Mouse (Mus musculus): ENCODE data around the gene Mup20.
"Not testable (repeated sequence)": the region's sequence is repeated elsewhere in the genome, so short reads cannot be mapped to it uniquely, and the experiment has no call there.

Gene Mup20

DNA sequence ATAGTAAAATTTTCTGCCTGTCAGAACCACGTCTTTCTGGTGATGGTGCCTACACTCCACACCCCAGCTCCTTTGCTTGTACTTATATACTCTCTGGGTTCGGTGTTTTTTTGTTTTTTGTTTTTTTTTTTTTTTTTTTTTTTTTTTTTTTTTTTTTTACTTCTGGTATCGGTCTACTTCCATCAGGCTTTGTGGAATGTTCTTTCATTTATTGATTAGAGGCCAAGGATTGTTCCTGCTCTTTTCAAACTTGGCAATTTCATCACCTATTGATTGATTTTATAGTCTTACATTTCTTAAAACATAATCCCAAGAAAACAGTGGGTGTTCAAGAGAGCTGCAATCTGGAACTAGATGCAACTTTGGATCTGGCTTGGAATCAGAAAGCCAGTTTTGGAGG, at the start of gene Mup20:
Mup20 (minus strand) TSS at position 101 of the 400 bp plus-strand sequence.
- not testable (repeated sequence) for ATAC-seq (ENCODE audit: insufficient number of reproducible peaks, low FRiP score, low TSS enrichment)

DNA sequence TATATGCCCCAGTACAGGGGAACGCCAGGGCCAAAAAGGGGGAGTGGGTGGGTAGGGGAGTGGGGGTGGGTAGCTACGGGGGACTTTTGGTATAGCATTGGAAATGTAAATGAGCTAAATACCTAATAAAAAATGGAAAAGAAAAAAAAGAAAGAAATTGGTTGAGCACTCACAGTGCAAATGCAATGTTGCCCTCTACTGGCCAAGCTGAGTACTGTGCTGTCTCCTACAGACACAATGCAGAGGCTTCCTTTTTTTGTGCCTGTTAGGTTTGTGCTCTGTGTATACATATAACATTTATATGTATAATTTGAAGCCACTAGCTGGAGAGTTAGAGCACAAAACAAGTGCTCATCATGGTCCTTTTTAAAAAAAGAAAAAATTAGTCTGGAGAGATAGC, 49.4 kb upstream of the Mup20 start:
- not testable (repeated sequence) for ATAC-seq (ENCODE audit: insufficient number of reproducible peaks, low FRiP score, low TSS enrichment)

DNA sequence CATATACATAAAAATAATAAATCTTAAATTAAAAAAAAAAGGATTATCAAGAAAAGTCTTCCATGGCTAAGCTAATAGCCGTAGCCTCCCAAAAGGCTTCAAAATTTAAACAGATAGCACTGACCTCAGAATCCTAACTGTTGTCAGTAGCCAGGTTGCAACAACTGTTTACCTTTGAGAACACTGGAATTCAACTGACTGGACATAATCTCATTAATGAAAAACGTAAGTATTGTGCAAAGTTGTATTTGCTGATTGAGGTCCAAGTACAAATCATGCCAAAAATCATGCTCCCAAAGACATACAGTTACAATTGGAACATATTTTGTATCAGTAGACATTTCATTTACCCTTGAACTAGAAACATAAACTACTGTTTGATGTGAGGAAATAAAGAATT, 34.0 kb upstream of the Mup20 start:
- no peak for ATAC-seq (ENCODE audit: insufficient number of reproducible peaks, low FRiP score, low TSS enrichment)

DNA sequence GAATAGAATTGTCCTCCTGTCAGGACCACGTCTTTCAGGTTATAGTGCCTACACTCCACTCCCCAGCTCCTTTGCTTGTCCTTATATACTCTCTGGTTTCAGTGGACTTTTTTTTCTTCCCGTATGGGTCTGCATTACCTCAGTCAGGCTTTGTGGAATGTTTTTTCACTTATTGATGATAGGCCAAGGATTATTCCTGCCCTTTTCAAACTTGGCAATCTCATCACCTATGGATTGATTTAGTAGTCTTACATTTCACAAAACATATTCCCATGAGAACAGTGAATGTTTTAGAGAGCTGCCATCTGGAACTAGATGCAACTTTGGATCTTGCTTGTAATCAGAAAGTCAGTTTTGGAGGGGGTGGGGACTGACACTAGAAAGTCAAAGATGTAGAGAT, 33.3 kb upstream of the Mup20 start, which contains the start of gene Mup3:
Mup3 (minus strand) TSS at position 102 of the 400 bp plus-strand sequence.
- no peak for ATAC-seq (ENCODE audit: insufficient number of reproducible peaks, low FRiP score, low TSS enrichment)

DNA sequence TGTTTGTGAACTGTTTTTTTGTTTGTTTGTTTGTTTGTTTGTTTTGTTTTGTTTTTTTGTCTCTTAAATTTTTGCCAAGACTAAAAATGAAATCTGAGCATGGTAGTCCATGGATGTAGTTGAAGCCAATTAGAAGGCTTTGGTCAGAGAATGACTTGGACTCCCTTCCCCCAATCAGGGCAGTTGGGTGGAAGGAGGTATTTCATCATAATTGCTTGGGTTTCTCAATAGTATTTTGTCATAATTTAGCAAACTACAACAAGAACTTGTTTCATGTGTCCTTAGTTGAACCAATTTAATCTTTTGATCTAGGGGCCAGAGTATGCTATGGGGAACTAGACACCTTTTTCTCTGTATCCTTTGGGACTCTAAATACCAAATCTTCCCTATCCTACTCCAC, 28.8 kb upstream of the Mup20 start:
- no peak for ATAC-seq (ENCODE audit: insufficient number of reproducible peaks, low FRiP score, low TSS enrichment)

DNA sequence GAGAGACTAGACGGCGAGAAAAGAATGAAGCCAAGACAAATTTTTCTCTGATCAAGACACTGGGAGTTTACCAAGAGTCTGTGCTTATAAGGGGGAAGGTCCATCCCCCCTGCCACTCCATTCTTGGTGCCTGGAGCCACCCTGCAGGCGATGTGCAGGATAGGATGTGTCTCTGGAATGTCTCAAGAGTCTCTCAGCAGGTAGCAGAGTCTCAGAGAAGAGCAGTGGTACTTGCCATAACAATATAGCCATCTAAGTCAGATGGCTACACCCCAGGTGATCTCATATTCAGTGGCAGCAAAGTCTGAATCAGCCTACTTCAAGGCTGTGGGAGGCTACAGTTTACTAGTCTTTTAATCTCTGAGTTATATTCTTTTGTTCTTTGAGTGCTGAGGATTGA, 21.2 kb upstream of the Mup20 start:
- no peak for ATAC-seq (ENCODE audit: insufficient number of reproducible peaks, low FRiP score, low TSS enrichment)

DNA sequence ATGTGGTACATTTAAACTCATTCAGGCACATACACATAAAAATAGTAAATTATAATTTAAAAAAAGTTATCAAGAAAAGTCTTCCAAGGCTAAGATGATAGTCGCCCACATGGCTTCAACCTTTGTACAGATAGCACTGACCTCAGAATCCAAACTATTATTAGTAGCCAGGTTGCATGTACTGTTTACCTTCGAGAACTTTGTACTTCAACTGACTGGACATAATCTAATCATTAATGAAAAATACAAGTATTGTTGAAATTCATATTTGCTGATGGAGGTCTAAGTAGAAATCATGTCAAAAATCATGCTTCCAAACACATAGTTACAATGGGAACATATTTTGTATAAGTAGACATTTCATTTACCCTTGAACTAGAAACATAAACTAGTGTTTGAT, 822 bp upstream of the Mup20 start:
- not testable (repeated sequence) for ATAC-seq (ENCODE audit: insufficient number of reproducible peaks, low FRiP score, low TSS enrichment)

DNA sequence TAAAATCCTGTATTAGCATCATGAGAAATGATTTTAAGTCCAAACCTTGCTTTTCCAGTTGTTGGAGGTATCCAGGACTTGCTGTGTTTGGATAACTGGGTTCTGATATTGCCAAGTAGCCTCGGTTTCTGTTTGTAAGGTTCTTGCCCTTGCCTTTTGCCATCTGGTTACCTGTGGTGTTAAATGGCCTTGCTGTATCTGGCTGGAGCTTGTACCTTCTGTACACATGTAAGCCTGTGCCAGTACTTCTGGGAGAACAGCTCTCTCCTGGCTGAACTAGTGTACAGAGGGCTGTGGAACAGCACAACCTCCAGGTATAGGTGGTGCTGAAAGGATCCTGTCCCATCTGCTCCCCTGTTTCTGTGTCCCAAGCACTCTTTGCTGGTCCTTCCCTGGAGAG, 27.7 kb downstream of the Mup20 start:
- ATAC-seq (ENCODE audit: insufficient number of reproducible peaks, low FRiP score, low TSS enrichment) = no peak

DNA sequence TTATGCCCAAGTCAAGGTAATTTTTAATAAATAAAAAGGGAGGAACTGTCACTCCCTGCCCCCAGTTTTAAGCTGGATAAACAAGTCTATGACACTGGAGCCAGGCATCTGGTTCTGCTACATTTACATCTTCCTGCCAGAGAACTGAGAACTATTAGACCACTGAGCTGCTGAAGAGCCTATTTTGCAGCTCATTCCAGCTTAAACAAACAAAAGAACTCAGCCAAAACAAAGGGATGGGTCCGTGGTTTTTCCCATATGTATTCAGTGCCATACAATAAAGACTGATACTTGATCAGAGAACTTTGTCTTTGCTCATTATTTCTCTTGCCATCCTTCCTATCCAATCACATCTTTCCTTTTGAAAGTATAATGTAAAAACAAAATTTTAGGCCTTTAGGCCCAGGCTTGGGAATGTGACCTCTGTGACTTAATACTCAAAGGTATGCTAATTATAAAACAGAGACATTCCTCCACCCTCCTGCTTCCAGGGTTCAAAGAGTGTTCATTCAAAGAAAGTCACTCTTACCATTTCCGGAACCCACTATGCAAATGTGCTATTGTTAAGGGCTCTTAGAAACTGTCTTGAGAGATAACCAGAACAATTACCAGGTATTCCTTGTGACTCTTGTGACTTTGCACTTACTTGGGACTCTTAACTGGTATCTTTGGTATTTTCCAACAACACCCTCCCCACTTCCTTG, 29.6 kb downstream of the Mup20 start:
- ATAC-seq (ENCODE audit: insufficient number of reproducible peaks, low FRiP score, low TSS enrichment) = no peak

DNA sequence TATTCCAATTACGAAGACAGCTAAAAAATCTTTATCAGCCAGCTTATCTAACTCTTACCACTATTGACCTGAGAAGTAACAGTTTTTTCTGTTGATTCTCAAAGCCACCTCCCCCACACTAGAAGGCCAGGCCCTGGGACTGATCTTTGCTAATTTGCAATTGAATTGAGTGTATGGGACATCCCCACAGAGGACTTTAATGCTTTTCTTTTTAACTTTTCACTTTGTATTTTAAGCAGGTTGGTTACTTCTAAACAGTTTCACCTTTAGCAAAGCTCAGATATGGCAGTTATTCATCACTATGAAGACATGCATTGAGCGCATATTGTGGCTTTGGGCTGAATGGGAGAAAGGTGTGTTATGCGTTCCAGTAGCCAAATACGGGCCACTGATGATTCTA, 30.3 kb downstream of the Mup20 start:
- no peak for ATAC-seq (ENCODE audit: insufficient number of reproducible peaks, low FRiP score, low TSS enrichment)

DNA sequence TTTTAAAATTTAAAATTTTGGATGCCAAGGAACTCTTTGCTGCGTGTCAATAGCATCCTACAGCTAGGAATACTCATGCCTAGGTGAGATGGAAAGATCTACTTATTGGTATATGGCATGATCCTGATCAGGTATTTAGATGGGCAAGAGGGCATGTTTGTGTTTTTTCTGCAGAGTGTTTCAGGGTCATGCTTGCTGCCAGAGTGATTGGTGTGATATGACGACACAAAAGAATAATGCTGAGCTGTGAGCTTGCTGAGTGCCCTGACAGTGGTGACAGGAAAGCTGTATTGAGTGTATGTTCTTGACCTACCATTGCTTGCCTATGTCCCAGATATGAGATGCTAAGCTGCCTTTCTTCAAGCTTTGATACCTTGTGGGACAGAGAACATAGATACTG, 30.8 kb downstream of the Mup20 start:
- ATAC-seq (ENCODE audit: insufficient number of reproducible peaks, low FRiP score, low TSS enrichment) = no peak

DNA sequence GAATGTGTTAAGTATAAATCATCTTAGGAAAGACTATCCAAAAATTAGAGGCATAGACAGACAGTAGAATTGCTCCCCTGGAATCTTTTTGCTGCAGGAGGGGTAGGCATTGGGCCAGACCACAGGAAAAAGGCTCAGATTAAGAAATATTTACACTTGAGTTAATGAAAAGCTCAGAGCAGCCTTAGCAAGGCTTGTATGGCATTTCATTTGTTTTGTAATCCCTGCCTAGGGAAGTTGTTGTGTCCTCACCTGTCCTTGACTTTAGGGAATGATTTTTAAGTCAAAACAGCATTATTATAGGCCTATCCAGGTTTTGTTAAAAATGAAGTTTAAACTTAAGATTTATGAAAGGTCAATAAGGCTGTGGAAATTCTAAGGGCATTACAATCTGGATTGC, 33.4 kb downstream of the Mup20 start:
- ATAC-seq (ENCODE audit: insufficient number of reproducible peaks, low FRiP score, low TSS enrichment) = not testable (repeated sequence)

All from cerebellum, adult (tissue).